Mouse (Mus musculus) ES-CJ7 (cell line): ENCODE measurements at regions not wholly inside any gene's neighbourhood (a gene's known extent, or its start where the extent isn't known, plus 50 kb on each side); places are given as distances from the start of the nearest gene placed in this dataset.

Experiments used
- DNase-seq: peaks from one replicate; pipeline ENCODE4 v3.0.0; 2011; ENCODE audit warnings: low read depth, low spot score

DNA sequence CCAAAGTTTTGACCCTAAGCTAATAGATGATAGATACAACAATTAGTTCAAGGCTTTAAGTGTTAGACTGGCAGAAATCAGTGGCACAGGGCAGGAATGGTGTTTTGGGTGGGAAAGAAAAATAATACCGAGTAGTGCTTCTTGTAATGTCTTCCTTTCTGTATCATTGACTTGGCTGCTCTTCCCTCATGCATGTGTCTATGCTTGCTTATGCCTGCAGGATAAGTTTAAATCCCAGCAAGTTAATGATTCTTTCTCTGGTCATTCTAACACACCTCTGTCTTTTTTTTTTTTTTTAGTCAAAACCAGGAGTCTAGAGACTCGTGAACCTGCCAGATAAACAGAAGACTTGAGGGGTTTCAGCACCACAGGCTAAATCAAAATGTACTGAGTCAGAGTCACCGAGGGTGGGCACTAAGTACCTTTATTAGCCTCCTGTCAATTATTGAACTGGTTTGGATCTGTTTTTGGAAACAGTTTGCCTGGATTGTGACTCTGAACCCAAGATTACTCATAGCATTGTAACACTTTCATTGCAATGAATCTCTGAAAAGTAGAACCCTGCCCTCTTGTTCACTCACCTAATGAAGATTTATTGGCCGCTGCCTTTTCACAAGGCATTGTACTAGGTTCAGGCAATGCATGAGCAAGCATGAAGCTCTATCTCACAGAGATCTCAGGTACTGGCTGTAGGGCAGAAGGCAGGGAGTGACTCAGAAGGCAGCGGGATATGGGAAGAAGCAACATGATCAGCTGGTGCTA, 374.8 kb upstream of the A1bg start:
- DNase-seq = no peak

DNA sequence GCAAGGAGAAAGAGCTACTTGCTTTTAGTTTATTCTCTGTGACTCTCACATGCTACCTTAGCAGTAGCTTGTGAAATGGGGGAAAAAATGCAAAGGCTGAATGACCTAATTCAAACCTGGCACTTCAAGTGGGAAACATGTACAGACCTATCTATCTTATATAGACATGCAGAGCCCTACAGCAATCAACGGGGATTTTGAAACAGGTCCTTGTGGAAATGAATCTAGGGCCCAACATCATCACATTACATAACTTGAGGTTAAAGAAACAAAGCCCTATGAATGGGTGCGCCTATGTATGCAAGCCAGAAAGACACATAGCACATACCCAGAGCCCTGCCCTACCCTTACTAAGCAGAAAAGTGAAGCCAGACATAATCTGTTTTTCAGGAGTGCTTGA, 371.8 kb upstream of the A1bg start:
- DNase-seq = no peak

DNA sequence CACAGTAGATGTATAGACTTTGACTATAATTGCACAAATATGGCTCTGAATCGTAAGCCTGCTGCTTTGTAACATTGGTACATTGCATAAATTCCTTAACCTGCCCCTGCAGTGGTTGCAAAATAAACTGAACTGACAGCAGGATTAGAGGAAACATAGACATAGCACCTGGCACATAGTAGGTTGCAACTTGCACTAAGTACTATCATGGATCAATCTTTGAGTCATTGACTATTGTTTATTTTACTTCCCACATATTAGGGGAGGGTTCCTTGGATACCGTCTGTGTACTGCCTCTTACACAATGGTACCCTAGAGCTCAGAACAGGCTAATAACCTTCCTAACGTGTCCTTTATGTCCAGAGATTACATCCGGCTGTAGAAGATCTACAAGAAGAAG, 371.3 kb upstream of the A1bg start:
- no peak for DNase-seq

DNA sequence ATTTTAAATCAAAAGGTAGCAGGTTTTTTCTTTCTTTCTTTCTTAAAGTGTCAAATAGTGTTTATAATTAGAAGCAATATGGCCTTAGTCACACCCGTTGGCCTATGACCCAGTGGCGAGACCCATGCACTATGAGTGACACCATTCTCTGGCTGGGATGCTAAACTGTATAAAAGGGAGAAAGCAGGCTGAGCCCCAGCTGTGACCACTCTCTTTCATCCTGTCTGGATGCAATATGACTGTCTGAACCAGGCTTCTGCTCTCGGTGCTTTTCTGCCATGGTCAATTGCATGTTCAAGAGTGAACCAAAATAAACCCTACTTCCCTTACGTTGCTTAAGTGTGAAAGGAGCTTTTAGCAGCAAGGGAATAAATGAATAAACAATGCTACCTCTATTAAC, 346.0 kb upstream of the A1bg start:
- DNase-seq = no peak

DNA sequence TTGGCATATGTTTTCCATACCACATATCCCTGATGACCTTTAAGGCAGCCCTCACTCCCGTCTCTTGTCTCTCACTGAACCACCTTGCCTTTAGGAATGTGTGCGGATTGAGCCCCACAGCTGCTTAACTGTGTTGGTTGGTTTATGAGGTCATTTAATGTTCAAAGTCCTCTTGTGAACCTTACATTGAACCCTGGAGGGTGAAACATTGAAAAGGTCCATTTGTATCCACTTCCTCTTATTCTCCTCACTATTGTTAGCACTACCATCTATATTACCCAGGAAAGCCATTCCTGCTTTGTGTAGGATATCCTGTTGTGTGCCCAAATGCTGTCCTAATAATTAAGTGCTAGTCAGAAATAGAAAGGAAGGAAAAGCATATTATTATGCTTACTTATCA, 336.2 kb upstream of the A1bg start:
- DNase-seq = no peak

DNA sequence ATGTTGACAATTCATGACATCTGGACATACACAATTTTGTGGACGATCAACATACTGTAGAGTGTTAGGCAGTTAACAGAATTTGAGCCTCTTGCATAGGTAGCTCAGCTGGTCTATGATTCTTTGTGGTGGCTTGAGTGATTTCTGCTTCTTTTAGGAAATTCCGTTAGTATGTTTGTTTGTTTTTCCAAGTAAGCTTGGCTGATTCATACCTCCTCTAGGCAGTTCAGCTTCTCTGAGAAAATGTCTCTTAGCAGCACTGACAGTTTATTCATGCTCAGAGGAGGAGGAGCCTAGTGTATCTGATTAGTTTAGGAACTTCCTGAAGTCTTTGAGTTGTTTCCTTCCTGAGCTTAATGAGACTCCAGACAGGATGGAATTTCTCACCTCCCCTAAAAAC, 321.7 kb upstream of the A1bg start:
- no peak for DNase-seq

DNA sequence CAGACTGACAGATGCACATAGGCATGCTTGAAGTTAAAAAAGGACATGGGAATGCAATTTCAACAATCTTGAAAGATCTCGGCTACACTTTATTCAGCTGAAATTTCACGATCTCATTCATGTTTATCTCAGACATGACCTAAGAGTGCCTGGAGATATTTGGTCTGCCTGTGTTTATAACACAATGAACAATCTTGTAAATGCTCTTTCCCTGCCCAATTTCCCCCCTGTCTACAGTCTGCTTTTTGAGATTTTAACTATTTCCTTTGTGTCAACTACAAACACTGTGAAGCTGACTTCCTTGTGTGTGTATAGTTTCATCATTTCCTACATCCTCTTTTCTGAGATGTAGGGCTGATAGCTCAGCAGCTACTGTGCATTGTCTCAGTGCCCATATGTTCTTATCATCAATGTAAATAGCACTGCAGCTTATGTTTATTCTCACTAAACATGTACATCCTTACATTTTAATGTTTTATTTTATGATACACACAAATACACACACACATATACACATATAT, 319.4 kb upstream of the A1bg start:
- DNase-seq = no peak

DNA sequence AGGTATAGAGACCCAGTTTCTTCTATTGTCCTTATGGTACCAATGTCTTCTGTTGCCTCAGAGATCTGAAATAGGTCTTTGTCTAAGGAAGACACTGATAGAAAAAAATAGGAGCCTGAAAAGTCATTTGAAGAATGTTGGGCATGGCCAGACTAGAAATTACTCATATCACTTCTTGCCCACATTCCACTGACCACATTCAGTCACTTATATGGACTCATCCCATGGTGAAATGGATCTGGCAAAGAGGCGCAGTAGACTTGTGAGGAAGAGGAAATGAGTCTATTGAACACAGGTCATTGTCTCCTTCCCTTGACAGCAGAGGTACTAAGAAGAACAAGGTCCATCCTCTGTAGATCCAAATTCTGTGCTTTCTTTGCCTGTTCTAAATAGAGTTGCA, 318.9 kb upstream of the A1bg start:
- no peak for DNase-seq

DNA sequence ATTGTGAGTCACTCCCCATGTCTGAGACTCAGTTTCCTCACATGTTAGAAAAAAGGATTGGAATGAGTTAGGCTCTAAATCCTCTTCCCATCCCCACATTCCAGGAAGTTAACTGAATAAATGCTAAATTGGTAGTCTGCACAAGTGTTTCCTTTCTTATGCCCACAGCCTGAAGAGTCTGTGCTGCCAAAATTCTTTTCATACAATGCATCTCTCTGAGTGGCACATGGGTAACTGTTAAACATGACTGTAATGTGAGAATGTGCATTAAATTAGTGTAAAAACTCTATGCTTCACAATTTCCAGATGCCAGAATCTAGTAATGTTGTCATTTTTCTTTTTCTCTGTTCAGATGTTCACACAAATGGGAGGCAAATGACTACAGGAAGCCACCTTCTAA, 317.5 kb upstream of the A1bg start:
- no peak for DNase-seq

DNA sequence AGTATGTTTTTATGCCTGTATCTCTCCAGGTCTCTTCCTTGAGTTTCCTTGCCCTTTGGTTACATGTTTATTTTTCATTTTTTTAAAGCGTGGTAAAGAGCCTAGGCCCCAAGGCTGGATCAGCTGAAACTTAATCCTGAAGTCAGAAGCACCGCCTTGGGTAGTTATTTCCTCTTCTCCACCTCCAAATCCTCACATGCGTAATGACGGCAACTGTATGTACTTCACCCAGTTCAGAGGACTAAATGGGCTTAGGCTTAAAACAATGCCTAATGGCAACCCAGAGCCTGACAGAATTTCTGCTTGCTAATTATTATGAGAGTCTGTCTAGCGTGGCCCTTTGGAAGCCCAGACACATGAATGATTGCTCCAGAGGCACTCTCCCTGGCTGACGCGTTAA, 316.6 kb upstream of the A1bg start:
- DNase-seq = no peak

DNA sequence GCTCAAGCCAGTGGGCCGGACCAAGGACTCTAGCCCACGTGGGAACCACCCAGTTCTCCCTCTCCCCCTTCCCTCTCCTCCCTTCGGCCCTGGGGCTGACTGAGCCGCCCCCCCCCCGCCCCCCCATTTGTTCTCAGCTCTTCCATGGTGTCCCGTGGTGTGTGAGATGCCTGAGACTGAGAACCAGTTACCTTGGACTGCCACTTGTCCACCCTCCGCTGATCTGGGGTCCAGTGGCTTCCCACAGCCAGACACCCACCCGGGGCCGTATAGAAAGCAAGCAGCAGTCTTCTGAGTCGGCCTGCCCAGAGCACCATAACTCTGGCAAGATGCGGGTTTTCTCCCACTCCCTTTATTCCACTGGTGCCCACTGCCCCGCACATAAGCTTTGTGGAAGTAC, 316.2 kb upstream of the A1bg start:
- no peak for DNase-seq

DNA sequence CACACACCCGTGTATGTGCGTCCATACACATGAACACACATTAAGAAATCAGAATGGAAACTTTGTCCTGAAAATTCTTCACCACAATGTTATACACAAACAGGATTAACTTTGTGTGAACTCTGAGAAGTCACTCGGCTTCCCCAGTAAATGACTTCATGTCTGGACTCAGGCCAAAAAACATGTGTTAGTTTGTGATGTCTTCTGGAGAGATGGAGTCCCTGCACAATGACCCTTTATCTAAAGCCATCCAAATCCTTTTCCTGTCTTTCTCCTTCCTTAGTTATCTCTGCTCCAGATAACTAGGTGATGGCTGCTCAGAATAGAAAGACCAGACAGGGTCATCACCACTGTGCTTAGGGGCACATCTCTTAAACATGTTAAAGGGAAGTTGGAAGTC, 306.8 kb upstream of the A1bg start:
- DNase-seq = no peak

DNA sequence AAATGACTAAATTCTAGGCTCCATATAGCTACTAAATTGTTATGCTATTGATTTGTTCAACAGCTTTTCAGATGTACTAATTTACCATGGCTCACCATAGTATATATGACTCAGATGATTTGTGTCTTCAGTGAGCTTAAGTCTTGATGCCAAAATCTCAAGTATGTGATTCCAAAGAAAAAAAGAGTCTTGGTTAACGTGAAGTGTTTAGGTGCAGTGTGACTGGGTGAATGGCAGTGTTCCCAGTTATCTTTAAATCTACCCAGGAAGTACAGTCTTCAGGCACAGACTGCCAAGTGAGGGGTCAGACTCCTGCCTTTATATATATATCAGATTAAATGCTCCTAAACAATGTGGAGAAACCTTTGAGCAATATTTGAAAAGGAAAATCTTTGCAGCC, 300.1 kb upstream of the A1bg start:
- DNase-seq = no peak

DNA sequence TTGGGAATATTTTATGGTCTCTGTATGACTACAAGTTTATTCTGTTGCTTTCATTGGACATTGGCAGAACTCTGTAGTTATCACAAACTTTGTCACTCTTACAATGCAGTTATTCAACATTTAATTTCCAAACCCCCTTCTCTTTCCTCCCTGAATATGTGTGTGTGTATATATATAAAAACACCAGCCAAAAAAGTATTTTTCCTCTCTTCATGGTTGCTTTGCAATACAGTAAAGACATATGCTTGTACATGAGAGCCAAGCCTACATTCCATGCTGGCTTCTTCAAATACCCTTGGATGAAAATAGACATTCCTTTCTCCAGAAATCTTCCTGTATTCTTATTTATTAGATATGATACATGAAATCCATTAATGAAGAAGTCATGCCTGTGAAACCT, 287.3 kb upstream of the A1bg start:
- DNase-seq = no peak

DNA sequence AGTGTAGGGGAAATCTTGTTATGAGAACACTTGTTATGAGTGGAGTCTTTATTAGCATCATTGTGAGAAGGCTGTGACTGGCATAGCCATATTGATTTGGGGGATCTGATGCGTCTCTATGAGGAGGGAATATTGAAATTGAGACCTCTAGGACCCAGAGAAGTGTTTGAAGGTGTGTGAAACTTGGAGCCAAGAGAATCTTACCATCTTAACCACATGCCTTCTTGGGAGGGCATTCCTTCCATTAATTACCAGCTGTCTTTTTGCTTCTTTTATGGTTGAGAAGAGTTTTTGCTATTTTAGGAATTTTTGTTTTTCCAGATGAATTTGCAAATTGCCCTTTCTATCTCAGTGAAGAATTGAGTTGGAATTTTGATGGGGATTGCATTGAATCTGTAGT, 267.2 kb upstream of the A1bg start:
- no peak for DNase-seq

DNA sequence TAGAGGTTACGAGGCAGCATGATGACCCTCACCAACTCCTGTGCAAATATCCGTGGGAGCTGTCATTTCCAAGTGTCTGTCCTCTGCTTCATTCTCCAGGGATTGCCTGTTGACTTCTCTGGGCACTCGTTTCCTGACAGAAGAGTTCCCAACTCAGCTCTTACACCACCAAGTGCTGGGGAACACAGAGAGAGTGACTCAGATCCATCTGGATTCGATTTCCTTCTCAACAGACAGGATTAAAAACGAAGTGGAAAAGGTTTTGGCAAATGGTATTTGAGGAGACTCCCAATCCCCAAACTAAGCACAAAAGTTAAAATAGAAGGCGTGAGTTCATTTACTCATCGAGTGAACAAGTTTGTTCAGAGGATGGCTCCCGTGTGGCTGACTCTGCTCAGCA, 266.7 kb upstream of the A1bg start:
- DNase-seq = no peak

DNA sequence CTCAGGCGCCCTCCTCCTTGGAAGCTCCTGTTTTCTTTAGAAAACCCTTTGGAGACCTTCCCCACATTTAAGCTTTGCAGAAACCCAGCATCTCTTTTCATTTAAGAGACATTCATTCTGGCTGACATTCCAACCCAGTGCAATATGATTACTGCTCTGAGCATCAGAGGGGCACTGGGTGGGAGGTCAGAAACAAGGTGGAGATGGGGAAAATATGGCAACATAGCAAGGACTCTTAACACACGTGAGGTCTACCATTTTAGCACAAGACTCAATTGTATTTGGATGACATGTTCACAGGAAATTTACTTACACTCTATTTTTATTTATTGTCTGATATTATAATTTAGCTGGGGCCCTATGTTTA, 261.8 kb upstream of the A1bg start:
- no peak for DNase-seq

DNA sequence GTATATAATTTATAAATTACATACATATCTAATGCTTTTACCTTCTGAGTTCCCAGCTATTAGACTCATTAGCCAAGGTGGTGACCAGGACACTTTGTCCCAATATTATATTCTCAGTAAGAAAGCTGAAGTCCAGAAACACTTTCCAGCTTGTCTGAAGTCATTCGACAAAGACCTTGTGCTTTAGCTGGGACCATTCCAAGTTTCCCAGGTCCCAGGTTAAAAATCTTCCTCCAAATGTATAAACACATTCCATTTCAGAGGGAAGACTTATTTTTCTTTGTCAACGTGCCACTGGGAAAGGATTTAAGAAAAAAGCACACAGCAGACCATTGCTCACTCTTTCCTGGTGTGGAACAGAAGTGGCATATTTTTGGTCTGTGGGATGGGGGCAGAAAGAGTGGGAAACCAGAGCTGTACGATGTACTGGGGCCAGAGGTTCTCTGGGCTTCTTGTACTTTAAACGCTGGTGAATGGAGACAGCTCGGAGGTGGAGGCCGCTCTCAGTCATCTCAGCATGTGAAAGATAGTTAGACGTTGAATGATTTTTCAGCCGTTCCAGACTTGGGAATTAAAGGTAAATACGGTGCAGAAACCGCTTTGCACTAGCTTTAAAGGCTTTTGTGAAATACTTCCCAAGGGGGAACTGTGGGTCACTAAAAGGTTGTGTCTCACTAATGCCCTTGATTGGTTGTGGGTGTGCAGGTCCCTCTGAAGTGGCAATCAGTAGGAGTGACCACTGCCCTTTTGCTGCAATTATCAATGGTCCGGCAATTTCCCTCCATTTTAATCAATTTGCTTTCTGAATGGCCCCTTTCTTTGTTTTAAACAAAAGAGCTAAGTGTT, 261.2 kb upstream of the A1bg start:
- DNase-seq = no peak

DNA sequence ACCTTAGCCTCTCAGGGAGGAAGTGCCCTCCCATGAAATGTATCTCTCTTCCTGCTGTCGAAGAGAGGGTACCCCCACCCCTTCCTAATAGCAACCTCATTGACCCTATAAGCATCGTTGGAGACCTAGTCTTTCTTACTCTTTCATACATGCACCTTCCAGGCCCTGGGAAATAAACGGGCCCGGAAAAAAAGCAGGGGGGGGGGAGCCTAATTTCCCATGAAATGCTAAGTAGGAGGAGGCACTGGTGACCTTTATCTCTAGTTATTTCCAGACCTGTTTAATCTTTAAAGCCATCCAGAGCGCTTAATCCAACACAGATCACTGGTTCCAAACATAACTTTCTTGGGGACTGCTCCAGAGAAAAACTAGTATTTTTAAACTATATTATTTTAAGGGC, 260.5 kb upstream of the A1bg start:
- DNase-seq = no peak

DNA sequence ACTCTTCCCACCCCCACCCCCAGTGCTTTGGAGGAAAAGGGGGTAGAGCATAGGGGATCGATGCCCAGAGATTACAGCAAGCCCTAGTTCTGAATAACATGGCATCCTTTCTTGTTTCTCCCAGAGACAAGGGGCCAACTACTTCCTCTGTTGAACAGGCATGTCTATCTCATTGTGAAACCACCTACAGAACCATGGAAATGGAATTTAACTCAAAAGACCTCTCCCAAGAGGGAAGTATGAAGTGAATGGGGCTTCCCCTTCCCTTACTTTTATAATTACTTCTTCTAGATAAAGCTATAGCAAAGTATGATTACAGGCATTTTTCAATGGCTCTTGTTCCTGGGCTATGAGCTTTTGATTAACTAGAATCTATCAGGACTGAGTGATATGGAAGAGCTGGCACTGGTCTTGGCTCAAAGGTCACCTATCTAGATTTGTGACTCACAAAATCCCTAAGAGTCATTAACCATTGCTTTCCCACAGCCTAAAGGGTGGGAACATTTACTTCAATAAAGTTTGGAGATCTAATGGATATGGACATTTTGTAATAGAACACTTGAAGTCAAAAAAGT, 246.1 kb upstream of the A1bg start:
- no peak for DNase-seq

DNA sequence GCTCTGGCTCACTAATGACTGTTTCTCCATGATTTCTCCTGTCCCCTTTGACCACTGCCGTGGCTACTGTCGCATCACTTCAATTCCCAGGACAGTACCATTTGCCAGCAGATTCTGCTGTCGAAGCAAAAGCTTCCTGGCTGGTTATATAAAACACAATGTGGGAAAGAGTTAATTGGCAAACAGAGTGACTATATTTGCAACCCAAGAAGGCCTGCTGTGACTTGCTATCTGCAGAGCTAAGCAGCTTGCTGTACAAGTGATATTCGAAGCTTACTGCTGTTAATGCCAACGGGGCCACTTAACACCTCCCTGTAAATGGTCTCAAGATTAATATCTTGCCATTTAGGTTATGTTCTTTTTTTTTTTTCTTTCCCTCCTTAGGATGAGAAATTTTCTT, 242.2 kb upstream of the A1bg start:
- no peak for DNase-seq

DNA sequence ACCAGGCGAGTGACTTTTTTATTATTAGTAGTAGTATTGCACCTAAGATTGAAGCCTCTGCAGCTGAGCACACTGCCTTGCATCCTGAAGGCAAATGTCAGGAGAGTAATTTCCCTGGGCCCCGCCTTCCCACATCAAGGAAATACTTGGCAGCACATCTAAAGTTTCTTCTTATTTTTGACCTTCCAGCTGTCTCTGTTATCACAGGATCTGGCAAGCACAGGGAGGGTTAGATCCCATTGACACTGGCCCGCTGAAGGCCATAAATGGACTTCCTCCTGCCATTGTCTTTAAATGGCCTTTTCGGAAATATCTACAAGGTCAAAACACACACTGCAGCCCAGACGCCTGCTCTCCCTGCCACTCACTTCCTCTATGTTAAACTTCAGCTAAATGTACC, 238.6 kb upstream of the A1bg start:
- no peak for DNase-seq

DNA sequence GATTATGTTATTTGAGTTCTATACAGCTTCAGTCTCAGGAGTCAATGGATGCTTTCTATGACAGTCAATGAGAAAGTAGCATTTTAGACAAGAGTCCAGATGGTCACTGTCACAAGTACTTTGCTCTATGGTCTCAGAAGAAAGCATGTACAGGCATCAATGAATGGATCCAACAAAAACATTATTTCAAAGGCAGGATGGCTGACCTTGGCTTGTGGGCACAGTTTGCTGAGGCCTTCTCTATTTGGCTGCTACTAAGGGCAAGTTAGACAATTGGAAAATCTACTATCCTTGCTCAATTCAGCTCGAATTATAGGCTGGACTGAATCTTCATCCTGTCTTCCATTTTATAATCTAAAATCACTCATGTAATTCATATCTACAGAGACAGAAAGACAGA, 237.9 kb upstream of the A1bg start:
- no peak for DNase-seq
